Mouse (Mus musculus) mammary gland, adult 2 months (tissue): ENCODE results near the gene Defb47. TPM values are rescaled to one million over a fixed set of nuclear protein-coding genes. Genes with fewer than 3 reads are reported as not detected.

Source experiments
- polyA plus RNA-seq: library from polyadenylated mRNA; depleted of rRNA; stranded (reverse); fragments of >200 nt; gene quantifications from 2 replicates; pipeline ENCODE4 v1.2.3, GENCODE M21; 2012; ENCODE audit warnings: low replicate concordance; rRNA removed

Defb47 gene
- polyA plus RNA-seq, result not detected in 2 replicates

GRCm38 (mm10) chr14:62997777-62998176 is at the start of gene Defb47:
Gene Defb47, plus strand, starts transcription at chr14:62998077.

DNA sequence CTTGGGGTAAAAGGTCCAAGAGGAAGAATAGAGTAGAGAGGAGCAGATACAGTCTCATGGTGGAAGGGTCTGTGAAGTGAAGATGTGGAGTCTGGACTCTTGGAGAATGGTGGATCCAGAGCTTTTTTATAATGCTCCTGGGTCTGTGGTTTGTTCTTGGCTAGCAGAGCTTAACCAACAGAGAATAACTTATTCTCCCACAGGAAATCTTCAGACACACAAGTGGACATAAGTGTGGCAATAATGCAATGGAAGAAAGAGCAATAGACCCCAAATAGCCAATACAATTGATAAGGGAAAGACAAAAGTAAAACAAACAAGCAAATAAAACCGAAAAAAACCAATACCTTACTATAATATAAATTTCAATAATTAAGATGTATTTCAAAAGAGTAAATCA is 13.5 kb upstream of the Defb47 start, which contains the start of gene Defb48:
Gene Defb48 (minus strand): TSS at position 101 of the 400 bp plus-strand sequence.

DNA sequence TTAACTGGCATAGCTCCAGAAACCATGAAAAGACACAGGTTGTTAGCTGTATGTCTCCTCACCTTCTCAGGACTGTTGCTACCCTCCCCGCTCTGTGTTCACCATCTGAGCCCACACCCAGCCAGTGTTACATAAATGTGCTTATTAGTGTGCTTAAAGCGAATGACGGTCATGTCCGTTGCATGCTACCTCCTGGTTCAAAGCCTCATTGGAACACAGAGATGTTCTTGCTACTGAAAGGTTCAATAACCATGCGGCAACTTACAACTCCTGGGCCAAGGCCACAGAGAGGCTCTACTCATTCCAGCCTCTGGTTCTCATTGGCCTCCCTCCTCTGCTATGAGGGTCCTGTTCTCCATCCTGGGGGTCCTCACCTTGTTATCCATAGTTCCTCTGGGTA is 13.6 kb downstream of the Defb47 start, which contains the start of gene Defb43:
Gene Defb43 (plus strand): TSS at position 301 of the 400 bp plus-strand sequence.

GRCm38 (mm10) chr14:63046691-63047090 is 48.8 kb downstream of the Defb47 start, which contains the start of gene Defb42:
Gene Defb42, plus strand, starts transcription at chr14:63046991.

DNA sequence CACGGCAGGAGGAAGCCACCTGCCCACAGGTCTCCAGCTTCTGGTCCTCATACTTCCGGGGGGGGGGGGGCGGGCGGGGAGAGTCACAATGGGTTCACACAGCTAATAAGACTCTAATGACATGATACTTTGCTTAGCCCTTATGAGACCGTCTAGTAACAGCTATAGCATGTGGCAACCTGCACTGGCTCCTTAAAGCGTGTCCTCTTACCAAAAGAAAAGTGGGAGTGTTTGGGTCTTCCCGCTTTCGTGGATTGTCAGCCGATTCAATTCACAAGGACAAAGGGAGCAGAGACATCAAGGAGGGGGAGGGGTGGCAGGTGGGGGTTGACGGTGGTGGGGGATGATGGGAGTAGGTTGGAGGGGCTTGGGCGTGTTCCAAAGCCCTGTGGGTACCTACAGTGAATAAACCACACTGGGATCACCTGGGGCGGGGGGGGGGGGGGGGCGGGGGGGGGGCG is 52.1 kb downstream of the Defb47 start, which contains the start of gene Defb30:
Gene Defb30 (minus strand): TSS at position 51 of the 461 bp plus-strand sequence.

Other genes with a start within 250 kb of the Defb47 start
- 3.4 and 10.2 TPM in 2 replicates for gene Ints6, start 236.9 kb upstream of the Defb47 start, polyA plus RNA-seq
- gene Wdfy2, start 160.4 kb upstream of the Defb47 start, polyA plus RNA-seq, result 8.0 and 13.1 TPM in 2 replicates
- not detected in 2 replicates for gene Defb48, start 13.6 kb upstream of the Defb47 start, polyA plus RNA-seq
- gene Defb43, start 13.7 kb downstream of the Defb47 start, polyA plus RNA-seq, result not detected in 2 replicates
- 0.70 TPM in 1 of 2 replicates, not detected in the other for gene Defb42, start 48.9 kb downstream of the Defb47 start, polyA plus RNA-seq
- gene Defb30, start 51.9 kb downstream of the Defb47 start, polyA plus RNA-seq, result 0.20 TPM in 1 of 2 replicates, not detected in the other